Mouse (Mus musculus) small intestine, adult 2 months (tissue): ENCODE measurements at regions not wholly inside any gene's neighbourhood (a gene's known extent, or its start where the extent isn't known, plus 50 kb on each side); places are given as distances from the start of the nearest gene placed in this dataset.

ENCODE experiments used
- CTCF ChIP-seq: fragments of 200-500 bp; IDR thresholded peaks from 2 replicates; pipeline ENCODE4 v1.5.1; 2012; ENCODE audit warnings: low read depth, mild to moderate bottlenecking, control low read depth, inconsistent platforms, low read length, moderate library complexity, mixed read lengths; ENCODE audit not compliant: insufficient replicate concordance, insufficient read length; ENCODE audit errors: extremely low read depth
- POLR2A ChIP-seq: fragments of 200-500 bp; IDR thresholded peaks from 2 replicates; pipeline ENCODE4 v1.6.1; 2012; ENCODE audit warnings: low read depth, mild to moderate bottlenecking, control low read depth, inconsistent platforms, low read length, moderate library complexity

DNA sequence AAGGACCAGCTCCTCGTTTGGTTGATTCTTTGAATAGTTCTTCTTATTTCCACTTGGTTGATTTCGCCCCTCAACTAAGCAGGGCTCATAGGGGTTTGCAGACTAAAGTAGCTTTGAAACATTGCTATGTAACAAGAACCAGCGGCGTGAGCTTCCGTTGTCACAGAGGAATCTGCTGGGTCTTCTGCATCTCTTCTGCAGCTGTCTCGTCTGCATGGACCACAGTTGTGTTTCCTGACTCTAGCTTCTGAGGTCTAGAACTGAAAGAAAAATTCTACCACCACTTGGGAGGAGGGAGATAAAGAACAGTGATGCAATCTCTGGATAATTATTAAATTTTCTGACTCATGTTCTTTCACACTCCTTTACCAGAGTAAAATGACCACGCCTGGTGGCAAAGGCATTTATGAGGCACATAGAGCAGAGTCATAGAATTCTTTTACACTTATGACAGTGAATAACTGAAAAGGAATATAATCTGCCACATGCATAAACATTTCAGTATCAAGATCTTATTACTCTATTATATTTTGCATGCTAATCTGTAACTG is 1340.9 kb downstream of the Slc22a22 start:
- TF ChIP-seq POLR2A (no peak), CTCF (no peak)
